Mouse (Mus musculus) lung, postnatal 0 days (tissue): ENCODE measurements around the gene Dpp7.

Experiments
- CTCF ChIP-seq: IDR thresholded peaks from 2 replicates; pipeline ENCODE4 v1.5.1; 2016; ENCODE audit warnings: antibody characterized with exemption, mild to moderate bottlenecking
- EP300 ChIP-seq: IDR thresholded peaks from 2 replicates; pipeline ENCODE4 v1.6.1; 2016; ENCODE audit warnings: antibody characterized with exemption, mild to moderate bottlenecking, control low read depth

DNA sequence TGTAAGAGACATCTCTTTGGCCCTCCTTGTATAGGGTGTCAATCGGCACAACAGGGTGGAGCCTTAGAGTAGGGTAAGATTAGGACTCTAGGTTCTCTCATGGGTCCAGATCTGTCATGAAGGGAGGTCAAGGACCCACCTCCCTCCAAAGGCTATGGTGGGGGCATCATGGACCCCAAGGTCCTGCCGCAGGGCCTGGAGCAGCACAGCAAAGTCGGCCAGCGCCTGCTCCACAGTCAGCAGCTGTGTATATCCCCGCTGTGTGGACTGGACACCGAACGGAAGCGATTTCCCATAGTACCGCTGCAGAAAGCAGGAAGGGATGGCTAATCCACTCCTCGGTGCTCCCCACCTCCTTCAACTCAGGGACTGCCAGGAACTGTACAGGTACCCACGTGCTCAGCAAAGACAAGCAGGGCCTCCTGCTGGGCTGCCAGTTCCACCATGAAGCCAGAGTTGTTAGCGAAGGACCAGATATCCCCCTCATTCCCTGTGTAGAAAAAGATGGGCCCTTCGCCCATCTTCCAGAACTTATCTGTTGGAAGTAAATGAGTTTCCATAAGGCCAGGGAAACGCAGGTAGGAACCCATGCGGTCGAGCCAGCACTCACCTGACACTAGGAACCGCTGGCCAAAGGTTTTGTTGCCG is 616 bp downstream of the Dpp7 start:
- TF ChIP-seq EP300 (no peak), CTCF (no peak)
